Mouse (Mus musculus) heart, postnatal 25 days (tissue): Measurements from ENCODE around the gene Upp2. TPM values are rescaled to one million over a fixed set of nuclear protein-coding genes. Genes with fewer than 3 reads are reported as not detected.

ENCODE experiments used
- DNase-seq: peaks from one replicate; pipeline ENCODE4 v3.0.0; 2022; ENCODE audit warnings: low spot score
- intact Hi-C: fragments of 180-260 bp; cut with DNase I; formaldehyde crosslinking; loops from one replicate; pipeline ENCODE4 v1.15.1; 2025
- total RNA-seq, 2 experiments: library from RNA; stranded (reverse); gene quantifications; 2 replicates each; pipeline ENCODE4 v1.2.3; 2021

The Upp2 gene
- total RNA-seq, 2 experiments from 2014 or later: 3.1 to 3.8 TPM

DNA sequence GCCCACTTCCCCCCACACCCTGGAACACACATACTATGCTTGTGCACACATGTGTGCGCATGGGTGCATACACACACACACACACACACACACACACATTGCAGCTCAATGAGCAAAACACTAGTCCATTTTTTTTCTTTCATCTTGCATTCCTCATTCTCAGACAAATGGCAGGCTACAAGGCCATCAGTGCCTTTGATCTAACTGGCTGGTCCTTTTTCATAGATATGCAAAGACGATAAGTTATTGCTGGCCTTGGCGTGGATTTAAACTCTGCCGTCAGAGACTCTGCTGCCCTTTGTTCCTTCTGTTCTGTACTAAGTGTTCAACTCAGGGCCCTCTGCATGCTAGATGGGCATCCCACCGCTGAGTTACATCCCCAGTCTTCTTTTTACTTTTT lies 94.0 kb downstream of the Upp2 start:
- intact Hi-C loops: loop anchor here (10.0 kb wide), 1 partner anchor 66 kb away; no protein-coding TSS in a partner anchor
- DNase-seq: no peak

DNA sequence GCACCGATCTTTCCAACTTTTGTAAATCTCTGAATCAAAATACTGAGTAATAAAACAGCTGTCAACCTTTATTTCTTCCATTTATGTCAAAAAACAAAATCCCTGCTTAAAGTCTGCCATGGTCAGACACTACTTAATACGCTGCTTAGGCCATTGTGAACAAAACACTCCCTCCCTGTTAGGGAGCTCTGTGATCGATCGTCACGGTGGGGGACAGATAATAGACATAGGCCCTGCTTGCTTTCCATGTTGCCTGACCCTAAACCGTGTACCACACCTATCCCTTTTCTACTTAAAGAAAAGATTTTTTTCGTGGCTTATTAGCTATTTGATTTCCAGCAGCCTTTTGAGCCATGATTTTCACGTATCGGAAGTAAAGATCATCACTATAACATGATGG lies 95.6 kb downstream of the Upp2 start:
- intact Hi-C loops: loop anchor here (10.0 kb wide), 1 partner anchor 68 kb away; no protein-coding TSS in a partner anchor
- DNase-seq: no peak

DNA sequence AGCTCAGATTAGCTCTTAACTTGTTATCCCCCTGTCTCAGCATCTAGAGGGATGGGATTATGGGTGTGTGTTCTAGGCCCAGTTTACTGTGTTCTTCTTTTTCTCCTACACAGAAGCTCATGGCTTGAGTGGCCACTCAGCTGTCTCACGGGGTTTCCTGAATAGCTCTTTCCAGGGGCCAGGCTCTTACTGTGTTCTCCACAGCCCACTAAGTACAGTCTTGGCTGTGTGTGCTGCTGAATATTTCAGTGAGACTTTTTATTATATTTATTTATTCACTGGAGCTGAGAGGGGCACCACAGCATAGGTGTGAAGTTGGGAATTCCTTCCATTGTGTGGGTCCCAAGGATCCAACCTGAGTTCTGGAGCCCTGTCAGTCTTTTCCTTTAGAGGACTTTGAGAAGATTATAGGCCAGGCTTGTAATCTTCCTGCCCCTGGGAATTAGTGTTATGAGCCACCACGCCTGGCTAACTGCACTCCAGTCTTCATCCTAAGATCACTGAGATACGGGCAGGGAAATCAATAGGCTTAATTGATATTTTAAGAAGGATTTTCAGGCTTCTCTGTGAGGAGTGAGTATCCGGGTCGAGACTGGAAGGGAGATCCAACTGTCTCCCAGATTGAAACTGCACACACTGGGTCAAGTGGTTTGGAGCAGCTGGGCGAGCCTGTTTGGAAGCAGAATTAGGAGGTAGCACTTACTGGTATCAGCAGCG lies 96.5 kb downstream of the Upp2 start:
- DNase-seq: no peak
- intact Hi-C loops: loop anchor here (2.0 to 10.0 kb wide), 2 partner anchors 69 to 187 kb away; no protein-coding TSS in a partner anchor

- intact Hi-C loops: loop anchor here (2.0 to 10.0 kb wide), 4 partner anchors 70 to 608 kb away; partner anchors contain the start of genes Acvr1 and Upp2
- DNase-seq: no peak
These were observed 98.2 kb downstream of the Upp2 start for GRCm38 (mm10) chr2:58665081-58665814.

DNA sequence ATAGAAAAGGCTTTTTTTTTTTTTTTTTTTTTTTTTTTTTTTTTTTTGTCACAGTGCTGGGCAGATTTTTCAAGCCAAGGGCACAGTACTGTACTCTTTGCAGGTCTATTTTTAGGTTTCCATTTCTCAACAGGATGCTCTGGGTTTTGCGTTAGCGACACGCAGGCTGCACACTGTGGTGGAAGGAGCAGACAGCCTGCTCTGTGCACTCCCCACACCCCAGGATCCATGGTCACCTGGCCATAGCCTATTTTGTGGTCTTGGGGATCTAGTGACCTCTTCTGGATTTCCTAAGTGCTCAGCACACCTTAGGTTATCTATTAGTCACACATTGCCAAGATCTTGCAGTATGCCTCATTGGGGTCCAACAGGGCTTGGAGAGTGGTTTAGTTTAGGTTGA lies 100.2 kb downstream of the Upp2 start:
- intact Hi-C loops: loop anchor here (5.0 to 10.0 kb wide), 3 partner anchors 72 to 610 kb away; partner anchors contain the start of genes Acvr1 and Upp2
- DNase-seq: no peak

GRCm38 (mm10) chr2:58667991-58668390 lies 100.9 kb downstream of the Upp2 start:
- DNase-seq: peak; percentile 16
- intact Hi-C loops: loop anchor here (1.0 to 10.0 kb wide), 5 partner anchors 73 to 611 kb away; partner anchors contain the start of genes Acvr1 and Upp2

GRCm38 (mm10) chr2:58669114-58669513 lies 102.0 kb downstream of the Upp2 start:
- intact Hi-C loops: loop anchor here (5.0 to 10.0 kb wide), 3 partner anchors 74 to 612 kb away; partner anchors contain the start of genes Acvr1 and Upp2

GRCm38 (mm10) chr2:58672520-58672919 lies 105.4 kb downstream of the Upp2 start:
- intact Hi-C loops: no loop called here
- DNase-seq: no peak

More at GRCm38 (mm10) chr2:58669114-58669513, 102.0 kb downstream of the Upp2 start:
- DNase-seq: no peak

DNA sequence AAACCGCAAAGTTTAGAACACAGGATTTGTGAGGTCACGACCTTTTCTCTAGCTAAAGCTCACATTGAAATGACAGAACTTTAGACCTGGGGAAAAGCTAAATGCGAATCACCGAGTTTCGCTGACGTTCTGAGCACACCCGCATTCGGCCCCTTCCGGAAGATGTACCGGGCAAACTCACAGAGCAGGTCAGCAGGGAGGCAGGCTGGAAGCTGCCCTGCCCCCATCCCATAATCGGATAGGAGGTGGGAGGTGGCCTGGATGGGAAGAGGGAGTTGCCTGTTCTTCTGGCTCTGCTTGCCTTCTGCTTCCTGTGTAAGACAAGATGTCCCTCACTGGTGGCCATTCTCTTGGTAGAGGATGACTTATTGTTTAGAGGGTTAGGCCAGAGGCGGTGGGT lies 112.9 kb downstream of the Upp2 start:
- intact Hi-C loops: loop anchor here (1.0 to 5.0 kb wide), 2 partner anchors 10 to 757 kb away; no protein-coding TSS in a partner anchor
- DNase-seq: no peak

GRCm38 (mm10) chr2:58680794-58681193 lies 113.7 kb downstream of the Upp2 start:
- intact Hi-C loops: loop anchor here (1.0 to 5.0 kb wide), 2 partner anchors 10 to 757 kb away; no protein-coding TSS in a partner anchor
- no peak for DNase-seq

DNA sequence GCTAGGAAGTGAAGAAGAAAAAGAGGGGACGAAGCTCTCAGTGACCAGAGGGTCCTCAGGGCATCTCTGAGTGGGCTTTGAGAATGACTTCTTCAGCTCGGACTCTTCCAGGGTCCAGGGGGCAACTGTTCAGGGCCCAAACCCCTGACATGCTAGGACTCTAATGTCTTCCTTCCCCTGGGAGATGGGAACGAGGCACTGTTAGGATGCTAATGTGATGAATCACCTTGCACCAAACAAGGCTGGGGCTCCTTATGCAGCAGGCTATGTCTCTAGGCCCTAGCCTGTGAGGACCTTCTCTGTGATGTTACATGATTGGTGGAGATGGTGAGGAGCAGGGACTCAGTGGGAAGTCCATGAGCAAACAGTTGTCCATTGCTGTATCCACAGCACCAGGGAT lies 114.3 kb downstream of the Upp2 start:
- DNase-seq: no peak
- intact Hi-C loops: loop anchor here (5.0 kb wide), 1 partner anchor 756 kb away; no protein-coding TSS in a partner anchor

DNA sequence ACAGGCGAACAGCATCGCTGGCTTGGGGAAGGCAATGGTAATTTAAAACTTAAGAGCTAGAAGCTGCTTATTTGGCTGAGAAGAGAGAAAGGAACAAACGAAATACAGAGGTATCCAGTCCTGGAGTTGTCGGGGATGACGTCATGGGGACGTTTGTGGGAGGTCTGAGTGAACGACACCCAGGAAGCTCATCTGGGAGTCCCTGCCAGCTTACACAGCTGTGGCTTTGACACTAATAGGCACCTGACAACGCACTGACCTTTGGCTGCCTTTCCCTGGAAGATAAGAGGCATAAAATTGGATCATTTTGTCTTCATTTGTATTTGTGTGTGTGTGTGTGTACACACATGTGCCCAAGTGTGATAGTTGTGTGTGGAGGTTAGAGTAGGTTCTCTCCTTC lies 130.4 kb downstream of the Upp2 start:
- intact Hi-C loops: no loop called here
- DNase-seq: no peak

DNA sequence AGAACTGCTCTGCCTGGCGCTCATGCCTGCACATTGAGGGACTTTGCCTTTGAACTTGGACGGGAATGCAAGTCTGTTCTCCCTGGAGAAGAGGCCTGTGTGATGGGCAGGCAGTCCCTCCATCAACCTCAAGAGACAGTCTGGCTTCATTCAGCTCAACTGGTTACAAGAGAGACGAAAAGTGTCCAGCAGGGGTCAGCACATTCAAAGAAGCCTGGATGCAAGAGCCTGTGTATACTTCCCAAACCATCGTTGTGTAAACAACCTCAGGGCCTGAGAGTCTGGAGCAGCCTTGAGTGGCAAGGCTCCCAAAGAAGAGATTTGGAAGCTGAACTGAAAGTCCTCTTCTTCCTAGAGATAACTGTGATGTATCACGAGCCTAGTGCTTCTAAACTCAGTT lies 132.8 kb downstream of the Upp2 start:
- no peak for DNase-seq
- intact Hi-C loops: loop anchor here (2.0 kb wide), 1 partner anchor 739 kb away; no protein-coding TSS in a partner anchor

GRCm38 (mm10) chr2:58700354-58700753 lies 133.3 kb downstream of the Upp2 start:
- DNase-seq: no peak
- intact Hi-C loops: loop anchor here (2.0 kb wide), 1 partner anchor 738 kb away; no protein-coding TSS in a partner anchor

DNA sequence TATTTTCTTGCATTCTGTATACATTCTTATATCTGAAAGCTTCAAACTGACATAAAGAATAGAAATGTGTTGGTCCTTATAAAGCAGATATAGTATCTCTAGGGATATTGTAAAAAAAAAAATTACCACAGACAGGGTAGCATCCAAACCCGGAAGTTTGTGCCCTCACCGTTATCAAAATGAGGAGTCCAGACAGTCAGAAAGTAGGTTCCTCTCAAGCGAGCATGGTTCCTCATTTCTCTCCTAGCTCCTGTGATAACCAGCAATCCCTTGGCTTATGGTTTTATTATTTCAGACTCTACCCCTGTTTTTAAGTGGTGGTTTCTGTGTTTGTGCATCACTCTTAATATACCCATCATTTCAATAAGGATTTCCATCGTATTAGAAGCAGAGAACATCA lies 134.5 kb downstream of the Upp2 start:
- DNase-seq: no peak
- intact Hi-C loops: loop anchor here (2.0 kb wide), 1 partner anchor 737 kb away; no protein-coding TSS in a partner anchor

- no peak for DNase-seq
- intact Hi-C loops: no loop called here
These were observed 136.1 kb downstream of the Upp2 start for GRCm38 (mm10) chr2:58703226-58703625.

- no peak for DNase-seq
- intact Hi-C loops: no loop called here
These were observed 136.5 kb downstream of the Upp2 start for GRCm38 (mm10) chr2:58703646-58704045.

GRCm38 (mm10) chr2:58704576-58704975 lies 137.5 kb downstream of the Upp2 start:
- intact Hi-C loops: no loop called here
- no peak for DNase-seq

DNA sequence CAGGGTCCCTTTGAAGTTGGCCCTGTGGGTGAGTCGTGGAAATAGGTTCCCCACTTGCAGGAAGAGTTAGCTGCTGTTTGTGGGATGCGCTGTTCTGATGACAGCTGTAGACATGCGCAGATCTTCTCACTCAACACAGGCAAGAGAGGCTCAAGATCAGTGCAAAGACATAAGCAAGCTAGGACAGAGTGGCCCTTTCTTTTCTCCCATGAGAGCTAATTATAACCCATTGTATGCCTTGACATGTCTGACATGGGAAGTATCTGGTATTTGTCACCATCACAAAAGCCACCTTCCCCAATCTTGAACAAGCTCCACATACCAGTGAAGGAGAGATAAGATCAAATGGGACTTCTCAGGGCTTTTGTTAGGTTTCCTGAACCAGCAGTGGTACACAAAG lies 140.6 kb downstream of the Upp2 start:
- no peak for DNase-seq
- intact Hi-C loops: no loop called here

- DNase-seq: no peak
- intact Hi-C loops: no loop called here
These were observed 143.1 kb downstream of the Upp2 start for GRCm38 (mm10) chr2:58710234-58710633.
